Mouse (Mus musculus): ENCODE data around the gene Kirrel3.

DNA sequence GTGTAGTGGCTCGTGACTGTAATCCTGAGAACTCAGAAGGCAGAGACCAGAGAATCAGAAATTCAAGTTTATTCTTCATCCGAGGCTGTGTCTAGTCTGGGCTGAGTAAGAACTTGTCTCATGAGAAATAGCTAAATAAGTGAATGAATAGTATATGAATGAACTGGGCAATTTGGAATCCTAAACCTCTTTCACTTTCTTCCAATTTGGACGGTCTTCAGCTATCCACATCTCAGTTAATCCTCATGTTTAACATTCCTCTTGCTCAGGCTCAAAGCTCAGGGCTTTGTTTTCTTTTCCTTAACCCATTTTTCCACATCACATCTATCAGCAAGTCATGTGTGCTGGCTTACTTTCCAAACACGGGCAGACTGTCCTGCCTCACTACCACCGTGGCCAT, 25.7 kb upstream of the Kirrel3 start:
- TF ChIP-seq POLR2A (IDR thresholded peaks at IDR 0.05; ENCODE audit: borderline replicate concordance, low read depth, low read length): no peak
- no peak for TF ChIP-seq CTCF (IDR thresholded peaks at IDR 0.05; ENCODE audit: low read depth, low read length)
